Mouse (Mus musculus): ENCODE measurements around the gene Pde2a. TPM values are rescaled to one million over a fixed set of nuclear protein-coding genes. Genes with fewer than 3 reads are reported as not detected.

Pde2a gene
- polyA plus RNA-seq, 1 experiment from 2014 or later: 4.0 TPM

DNA sequence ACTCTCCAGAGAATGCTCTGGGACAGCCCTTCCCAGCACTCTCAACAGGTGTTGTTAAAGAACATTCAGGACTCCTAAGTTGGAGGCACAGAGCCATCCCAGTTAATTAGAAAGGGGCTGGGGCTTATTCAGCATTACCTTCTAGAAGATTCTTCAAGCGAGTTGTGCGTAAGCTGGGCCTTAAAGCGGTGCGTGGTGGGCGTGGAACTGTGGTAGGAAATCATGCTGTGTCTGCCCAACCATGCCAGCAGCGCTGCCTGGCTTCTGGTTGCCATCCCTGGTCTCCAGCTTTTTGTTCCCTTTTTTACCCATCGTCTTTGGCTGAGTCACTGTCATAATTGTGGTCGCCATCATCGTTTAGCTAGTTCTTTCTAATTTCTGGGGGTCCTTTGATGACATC lies 33.0 kb downstream of the Pde2a start:
- H3K27ac ChIP-seq: no peak overlapping the region
- H3K4me3 ChIP-seq (replicated peaks): no peak overlapping the region
- whole genome bisulfite sequencing (ENCODE audit: insufficient replicate concordance): 44% methylated on average over 9 of the region's 9 CpGs
- peaks cover 5% of the 10 kb centered on the region for H3K4me1 ChIP-seq (replicated peaks)
- no peak overlapping the region for H3K4me2 ChIP-seq
- H3K9ac ChIP-seq: no peak overlapping the region
- H3K27me3 ChIP-seq: peaks cover 53% of the 10 kb centered on the region
- H3K36me3 ChIP-seq: no peaks in the 10 kb centered on the region
- no peaks in the 10 kb centered on the region for H3K9me3 ChIP-seq (replicated peaks)
- DNase-seq: no peak
- ATAC-seq (ENCODE audit: low read depth): no peak

DNA sequence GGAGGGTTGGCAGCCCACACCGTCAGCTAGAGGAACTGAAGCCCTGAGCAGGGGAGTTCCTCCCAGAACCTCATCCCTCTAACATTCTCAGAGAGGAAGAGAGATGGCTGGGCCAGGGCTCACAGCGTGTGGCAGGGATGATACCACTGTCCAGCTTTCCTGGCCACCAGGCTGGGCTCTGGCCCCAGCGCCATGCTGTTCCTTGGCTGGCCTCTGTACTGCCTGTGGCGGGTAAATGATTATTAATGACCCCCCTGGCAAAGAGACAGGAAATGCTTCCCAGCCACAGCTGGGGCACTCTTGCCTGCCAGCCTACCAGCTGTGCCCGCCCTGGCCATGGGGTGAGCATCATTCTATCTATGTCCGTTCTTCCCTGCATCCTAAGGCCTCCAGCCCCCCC lies 33.6 kb downstream of the Pde2a start:
- Histone ChIP-seq H3K27me3 (peaks cover 46% of the 10 kb centered on the region), H3K9ac (no peak overlapping the region), H3K27ac (no peak overlapping the region), H3K4me1 (replicated peaks) (peaks cover 5% of the 10 kb centered on the region), H3K4me2 (no peak overlapping the region), H3K4me3 (replicated peaks) (no peak overlapping the region), H3K36me3 (no peaks in the 10 kb centered on the region), H3K9me3 (replicated peaks) (no peaks in the 10 kb centered on the region)
- ATAC-seq (ENCODE audit: low read depth) (no peak), DNase-seq (no peak)
- 49% methylated on average over 6 of the region's 6 CpGs for WGBS (ENCODE audit: insufficient replicate concordance)

- peaks cover 34% of the 10 kb centered on the region for H3K27me3 ChIP-seq
- H3K27ac ChIP-seq: no peak overlapping the region
- H3K4me2 ChIP-seq: no peak overlapping the region
- no peaks in the 10 kb centered on the region for H3K36me3 ChIP-seq
- DNase-seq: no peak
- H3K4me1 ChIP-seq (replicated peaks): no peaks in the 10 kb centered on the region
- WGBS (ENCODE audit: insufficient replicate concordance): 64% methylated on average over 4 of the region's 4 CpGs
- no peak for ATAC-seq (ENCODE audit: low read depth)
- no peak overlapping the region for H3K4me3 ChIP-seq (replicated peaks)
- H3K9me3 ChIP-seq (replicated peaks): no peaks in the 10 kb centered on the region
- no peak overlapping the region for H3K9ac ChIP-seq
Measured at GRCm38 (mm10) chr7:101456318-101456717, 34.8 kb downstream of the Pde2a start.

- WGBS (ENCODE audit: insufficient replicate concordance): 16% methylated on average over 5 of the region's 5 CpGs
Measured at GRCm38 (mm10) chr7:101456789-101457188, 35.3 kb downstream of the Pde2a start.

DNA sequence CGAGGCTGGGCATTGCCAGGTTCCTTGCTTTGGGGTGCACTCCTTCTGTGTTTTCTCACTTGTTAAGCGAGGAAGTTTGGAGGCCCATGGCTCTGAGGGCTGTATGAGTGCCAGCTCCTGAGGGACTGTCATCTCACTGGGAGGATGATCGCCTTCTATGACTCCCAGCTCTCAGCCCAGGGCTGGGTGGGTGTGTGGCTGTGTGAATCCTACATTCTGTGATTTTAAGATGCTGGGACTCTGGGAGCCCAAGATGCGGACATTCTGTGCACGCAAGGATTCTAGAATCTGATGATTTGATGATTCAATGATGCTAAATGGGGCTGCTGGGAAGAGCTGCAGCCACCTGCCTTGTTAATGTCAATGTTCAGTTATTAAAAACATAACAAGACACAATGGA lies 35.8 kb downstream of the Pde2a start:
- H3K27me3 ChIP-seq: peaks cover 25% of the 10 kb centered on the region
- 56% methylated on average over 5 of the region's 5 CpGs for WGBS (ENCODE audit: insufficient replicate concordance)
- H3K27ac ChIP-seq: no peak overlapping the region
- no peaks in the 10 kb centered on the region for H3K4me1 ChIP-seq (replicated peaks)
- H3K9ac ChIP-seq: no peak overlapping the region
- no peak overlapping the region for H3K4me3 ChIP-seq (replicated peaks)
- no peaks in the 10 kb centered on the region for H3K36me3 ChIP-seq
- DNase-seq: no peak
- H3K9me3 ChIP-seq (replicated peaks): no peaks in the 10 kb centered on the region
- H3K4me2 ChIP-seq: no peak overlapping the region
- ATAC-seq (ENCODE audit: low read depth): no peak

More at GRCm38 (mm10) chr7:101456789-101457188, 35.3 kb downstream of the Pde2a start:
- Histone ChIP-seq H3K27ac (no peak overlapping the region), H3K4me2 (no peak overlapping the region), H3K36me3 (no peaks in the 10 kb centered on the region), H3K27me3 (peaks cover 30% of the 10 kb centered on the region), H3K4me3 (replicated peaks) (no peak overlapping the region), H3K9ac (no peak overlapping the region), H3K9me3 (replicated peaks) (no peaks in the 10 kb centered on the region), H3K4me1 (replicated peaks) (no peaks in the 10 kb centered on the region)
- DNase-seq (no peak), ATAC-seq (ENCODE audit: low read depth) (no peak)

- Histone ChIP-seq H3K27me3 (peaks cover 20% of the 10 kb centered on the region), H3K4me2 (no peak overlapping the region), H3K9me3 (replicated peaks) (no peaks in the 10 kb centered on the region), H3K36me3 (no peaks in the 10 kb centered on the region), H3K4me1 (replicated peaks) (no peaks in the 10 kb centered on the region), H3K27ac (no peak overlapping the region), H3K4me3 (replicated peaks) (no peak overlapping the region), H3K9ac (no peak overlapping the region)
- DNase-seq (no peak), ATAC-seq (ENCODE audit: low read depth) (no peak)
- WGBS (ENCODE audit: insufficient replicate concordance): 25% methylated on average over 8 of the region's 8 CpGs
Measured at GRCm38 (mm10) chr7:101457801-101458200, 36.3 kb downstream of the Pde2a start.

- no peaks in the 10 kb centered on the region for H3K36me3 ChIP-seq
- H3K4me1 ChIP-seq (replicated peaks): no peaks in the 10 kb centered on the region
- no peak overlapping the region for H3K4me3 ChIP-seq (replicated peaks)
- H3K27me3 ChIP-seq: peaks cover 14% of the 10 kb centered on the region
- ATAC-seq (ENCODE audit: low read depth) (no peak), DNase-seq (no peak)
- 63% methylated on average over 4 of the region's 4 CpGs for WGBS (ENCODE audit: insufficient replicate concordance)
- no peak overlapping the region for H3K27ac ChIP-seq
- no peak overlapping the region for H3K9ac ChIP-seq
- H3K9me3 ChIP-seq (replicated peaks): no peaks in the 10 kb centered on the region
- no peak overlapping the region for H3K4me2 ChIP-seq
Measured at GRCm38 (mm10) chr7:101458278-101458781, 36.8 kb downstream of the Pde2a start.

- Histone ChIP-seq H3K36me3 (no peaks in the 10 kb centered on the region), H3K4me3 (replicated peaks) (no peak overlapping the region), H3K9ac (no peak overlapping the region), H3K27ac (no peak overlapping the region), H3K9me3 (replicated peaks) (no peaks in the 10 kb centered on the region), H3K27me3 (peaks cover 5% of the 10 kb centered on the region; the same call in 1 of the 2 replicates), H3K4me2 (no peak overlapping the region), H3K4me1 (replicated peaks) (no peaks in the 10 kb centered on the region)
- 49% methylated on average over 9 of the region's 9 CpGs for WGBS (ENCODE audit: insufficient replicate concordance)
- DNase-seq (no peak), ATAC-seq (ENCODE audit: low read depth) (no peak)
Measured at GRCm38 (mm10) chr7:101459305-101459813, 37.9 kb downstream of the Pde2a start.

DNA sequence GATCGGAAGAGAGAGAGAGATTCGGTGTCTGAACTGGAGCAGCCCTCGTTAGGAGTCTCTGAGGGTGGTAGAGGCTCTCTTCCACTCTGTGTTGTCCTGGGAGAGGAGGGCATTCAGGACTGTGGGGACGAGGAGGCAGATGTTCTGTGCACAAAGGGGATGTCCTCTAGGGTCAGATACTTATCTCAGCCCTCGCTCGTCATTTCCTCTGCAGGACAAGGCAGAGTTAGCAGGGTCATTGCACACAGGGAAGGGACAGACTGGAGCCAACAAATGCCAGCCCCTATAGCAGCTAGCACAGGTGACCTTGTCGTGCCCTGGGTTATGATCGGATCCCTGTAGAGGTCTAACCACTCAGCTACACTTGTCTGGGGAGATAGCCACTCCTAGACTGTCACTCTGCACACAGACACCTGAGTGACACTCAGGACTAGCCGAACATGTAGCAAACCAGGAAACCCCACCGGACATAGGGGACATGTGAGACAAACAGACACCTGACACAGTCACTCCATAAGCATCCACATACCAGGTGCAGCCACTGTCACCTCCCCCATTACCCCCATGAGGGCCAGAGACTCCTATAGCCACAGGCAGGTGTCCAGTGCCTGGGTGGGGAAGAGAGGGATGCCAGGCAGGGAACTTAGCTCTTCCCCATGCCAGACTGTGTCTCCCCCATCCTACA lies 38.6 kb downstream of the Pde2a start:
- Histone ChIP-seq H3K4me2 (no peak overlapping the region), H3K4me1 (replicated peaks) (peaks cover 6% of the 10 kb centered on the region), H3K27me3 (peaks cover 4% of the 10 kb centered on the region; the same call in 1 of the 2 replicates), H3K4me3 (replicated peaks) (no peak overlapping the region), H3K9ac (no peak overlapping the region), H3K9me3 (replicated peaks) (no peaks in the 10 kb centered on the region), H3K36me3 (no peaks in the 10 kb centered on the region), H3K27ac (no peak overlapping the region)
- ATAC-seq (ENCODE audit: low read depth) (no peak), DNase-seq (no peak)
- WGBS (ENCODE audit: insufficient replicate concordance): 35% methylated on average over 10 of the region's 10 CpGs

DNA sequence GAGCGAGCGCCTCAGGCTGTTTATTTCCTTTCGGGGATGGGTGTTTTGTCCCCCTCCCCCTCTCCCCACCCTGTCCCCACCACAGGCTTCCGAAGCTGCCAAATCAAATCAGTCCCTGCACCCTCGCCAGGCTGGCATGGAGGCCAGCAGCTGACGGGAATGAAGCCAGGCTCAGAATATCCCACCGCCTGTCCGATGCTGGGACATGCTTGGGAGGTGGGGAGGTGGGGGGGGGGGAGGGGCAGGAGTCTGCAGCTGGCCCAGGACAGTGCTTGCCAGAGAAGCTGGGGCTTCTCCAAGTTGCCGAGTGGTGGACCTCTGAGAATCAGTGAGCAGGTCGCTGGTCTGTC lies 39.1 kb downstream of the Pde2a start:
- DNase-seq (no peak), ATAC-seq (ENCODE audit: low read depth) (no peak)
- Histone ChIP-seq H3K27ac (no peak overlapping the region), H3K9ac (no peak overlapping the region), H3K4me2 (no peak overlapping the region), H3K27me3 (no peaks in the 10 kb centered on the region; the same call in 1 of the 2 replicates), H3K4me1 (replicated peaks) (peaks cover 11% of the 10 kb centered on the region), H3K9me3 (replicated peaks) (no peaks in the 10 kb centered on the region), H3K36me3 (no peaks in the 10 kb centered on the region), H3K4me3 (replicated peaks) (no peak overlapping the region)
- 51% methylated on average over 10 of the region's 10 CpGs for WGBS (ENCODE audit: insufficient replicate concordance)

- no peak overlapping the region for H3K4me3 ChIP-seq (replicated peaks)
- H3K4me1 ChIP-seq (replicated peaks): peaks cover 13% of the 10 kb centered on the region
- ATAC-seq (ENCODE audit: low read depth) (no peak), DNase-seq (no peak)
- H3K9me3 ChIP-seq (replicated peaks): no peaks in the 10 kb centered on the region
- H3K36me3 ChIP-seq: no peaks in the 10 kb centered on the region
- WGBS (ENCODE audit: insufficient replicate concordance): 66% methylated on average over 11 of the region's 11 CpGs
- H3K9ac ChIP-seq: no peak overlapping the region
- H3K27me3 ChIP-seq: no peaks in the 10 kb centered on the region
- H3K4me2 ChIP-seq: no peak overlapping the region
- no peak overlapping the region for H3K27ac ChIP-seq
Measured at GRCm38 (mm10) chr7:101461571-101461970, 40.1 kb downstream of the Pde2a start.
